Mouse (Mus musculus) gastrocnemius, adult 18-20 months (tissue): ENCODE results near the gene Ccdc110. TPM values are rescaled to one million over a fixed set of nuclear protein-coding genes. Genes with fewer than 3 reads are reported as not detected.

ENCODE experiments used
- DNase-seq: peaks from one replicate; pipeline ENCODE4 v3.0.0; 2021; ENCODE audit warnings: low spot score
- total RNA-seq, 2 experiments: library from RNA; stranded (reverse); gene quantifications; 2 replicates each; pipeline ENCODE4 v1.2.3; 2021

Gene Ccdc110
- total RNA-seq, 2 experiments from 2014 or later = 0.09 to 0.14 TPM

- no peak for DNase-seq
Observed at GRCm38 (mm10) chr8:45975837-45976468, 41.5 kb downstream of the Ccdc110 start.

- DNase-seq = no peak
Observed at GRCm38 (mm10) chr8:45986665-45987064, 52.2 kb downstream of the Ccdc110 start.

GRCm38 (mm10) chr8:45988189-45988588, 53.8 kb downstream of the Ccdc110 start:
- DNase-seq = no peak

GRCm38 (mm10) chr8:45990631-45991310, 56.4 kb downstream of the Ccdc110 start:
- DNase-seq = no peak

Other genes with a start within 250 kb of the Ccdc110 start
- 100 to 1,000 TPM; 737 to 931 TPM for gene Pdlim3, start 49.2 kb upstream of the Ccdc110 start, total RNA-seq
- under 1 TPM; 0.25 to 0.28 TPM for gene 1700029J07Rik, start 40.6 kb downstream of the Ccdc110 start, total RNA-seq
- 10 to 100 TPM; 37.7 to 38.1 TPM for gene Ufsp2, start 40.9 kb downstream of the Ccdc110 start, total RNA-seq
- 1 to 10 TPM; 1.7 to 3.0 TPM for gene Lrp2bp, start 64.7 kb downstream of the Ccdc110 start, total RNA-seq
- gene Ankrd37, start 71.1 kb downstream of the Ccdc110 start, total RNA-seq = 1 to 10 TPM; 2.3 to 2.9 TPM
- 10 to 100 TPM; 13.6 to 14.9 TPM for gene Cfap97, start 217.2 kb downstream of the Ccdc110 start, total RNA-seq
- 1 to 10 TPM; 5.8 to 7.4 TPM for gene Snx25, start 217.5 kb downstream of the Ccdc110 start, total RNA-seq